Mouse (Mus musculus): ENCODE data around the gene Zfp784. TPM values are rescaled to one million over a fixed set of nuclear protein-coding genes. Genes with fewer than 3 reads are reported as not detected.
"Not testable (repeated sequence)": the region's sequence is repeated elsewhere in the genome, so short reads cannot be mapped to it uniquely, and the experiment has no call there.

The Zfp784 gene
- polyA plus RNA-seq, 1 experiment: 7.7 TPM

GRCm38 (mm10) chr7:5016057-5016456, 22.2 kb downstream of the Zfp784 start:
- Histone ChIP-seq H3K4me1 (ENCODE audit: control insufficient read depth, insufficient read depth, insufficient read length, low read length) (peaks cover 4% of the 10 kb centered on the region; the same call in 1 of the 2 replicates), H3K4me3 (ENCODE audit: low read depth, low read length) (peak overlapping the region; percentile 98; the same call in 1 of the 2 replicates), H3K36me3 (ENCODE audit: control insufficient read depth, insufficient read depth, low read length) (peaks cover 24% of the 10 kb centered on the region), H3K27ac (ENCODE audit: insufficient read depth, low read depth, low read length) (peak overlapping the region; percentile 96), H3K27me3 (ENCODE audit: control insufficient read depth, insufficient read depth, low read length) (no peaks in the 10 kb centered on the region)
- no peak for TF ChIP-seq POLR2A (IDR thresholded peaks at IDR 0.05; ENCODE audit: low read depth, low read length)
- TF ChIP-seq CTCF (IDR thresholded peaks at IDR 0.05; ENCODE audit: extremely low read depth, insufficient read length, insufficient replicate concordance, low read depth, low read length): no peak
- WGBS: 14% methylated on average over 3 of the region's 3 CpGs

GRCm38 (mm10) chr7:5015118-5016001, 22.9 kb downstream of the Zfp784 start, which contains the start of gene Gm44973:
Gene Gm44973 (plus strand): TSS chr7:5015496.
- H3K27ac ChIP-seq (ENCODE audit: insufficient read depth, low read depth, low read length): peak within 1 kb of the TSS; percentile 99
- under 1% methylated on average over 69 of the region's 76 CpGs for WGBS
- H3K27me3 ChIP-seq (ENCODE audit: control insufficient read depth, insufficient read depth, low read length): no peaks in the 10 kb centered on the region
- H3K4me3 ChIP-seq (ENCODE audit: low read depth, low read length): peak within 1 kb of the TSS; percentile 98
- peaks cover 30% of the 10 kb centered on the region for H3K36me3 ChIP-seq (ENCODE audit: control insufficient read depth, insufficient read depth, low read length)
- peaks cover 4% of the 10 kb centered on the region; the same call in 1 of the 2 replicates for H3K4me1 ChIP-seq (ENCODE audit: control insufficient read depth, insufficient read depth, insufficient read length, low read length)
- TF ChIP-seq POLR2A (IDR thresholded peaks at IDR 0.05; ENCODE audit: low read depth, low read length): peak; percentile 30; the same call in 1 of the 2 replicates
- no peak for TF ChIP-seq CTCF (IDR thresholded peaks at IDR 0.05; ENCODE audit: extremely low read depth, insufficient read length, insufficient replicate concordance, low read depth, low read length)

- TF ChIP-seq POLR2A (IDR thresholded peaks at IDR 0.05; ENCODE audit: low read depth, low read length) (peak; percentile 51; the same call in 1 of the 2 replicates), CTCF (IDR thresholded peaks at IDR 0.05; ENCODE audit: extremely low read depth, insufficient read length, insufficient replicate concordance, low read depth, low read length) (no peak)
- Histone ChIP-seq H3K36me3 (ENCODE audit: control insufficient read depth, insufficient read depth, low read length) (peaks cover 37% of the 10 kb centered on the region), H3K4me1 (ENCODE audit: control insufficient read depth, insufficient read depth, insufficient read length, low read length) (peaks cover 3% of the 10 kb centered on the region; the same call in 1 of the 2 replicates), H3K27me3 (ENCODE audit: control insufficient read depth, insufficient read depth, low read length) (no peaks in the 10 kb centered on the region), H3K4me3 (ENCODE audit: low read depth, low read length) (peak within 1 kb of the TSS; percentile 98), H3K27ac (ENCODE audit: insufficient read depth, low read depth, low read length) (peak within 1 kb of the TSS; percentile 99)
- under 1% methylated on average over 42 of the region's 42 CpGs for WGBS
Measured at GRCm38 (mm10) chr7:5014251-5015117, 23.8 kb downstream of the Zfp784 start, which contains the start of the genes Zfp524 and Fiz1. Gene Zfp524 (plus strand): TSS chr7:5014415. Gene Fiz1 (minus strand): TSS chr7:5014697.

GRCm38 (mm10) chr7:5012681-5013513, 25.3 kb downstream of the Zfp784 start:
- 91% methylated on average over 27 of the region's 27 CpGs for WGBS
- Histone ChIP-seq H3K36me3 (ENCODE audit: control insufficient read depth, insufficient read depth, low read length) (peaks cover 50% of the 10 kb centered on the region), H3K4me3 (ENCODE audit: low read depth, low read length) (no peak overlapping the region), H3K27me3 (ENCODE audit: control insufficient read depth, insufficient read depth, low read length) (no peaks in the 10 kb centered on the region), H3K4me1 (ENCODE audit: control insufficient read depth, insufficient read depth, insufficient read length, low read length) (peaks cover 2% of the 10 kb centered on the region; the same call in 1 of the 2 replicates), H3K27ac (ENCODE audit: insufficient read depth, low read depth, low read length) (no peak overlapping the region)
- TF ChIP-seq POLR2A (IDR thresholded peaks at IDR 0.05; ENCODE audit: low read depth, low read length) (no peak), CTCF (IDR thresholded peaks at IDR 0.05; ENCODE audit: extremely low read depth, insufficient read length, insufficient replicate concordance, low read depth, low read length) (no peak)

GRCm38 (mm10) chr7:5008229-5008628, 30.0 kb downstream of the Zfp784 start:
- no peak for TF ChIP-seq POLR2A (IDR thresholded peaks at IDR 0.05; ENCODE audit: low read depth, low read length)
- TF ChIP-seq CTCF (IDR thresholded peaks at IDR 0.05; ENCODE audit: extremely low read depth, insufficient read length, insufficient replicate concordance, low read depth, low read length): no peak
- Histone ChIP-seq H3K4me3 (ENCODE audit: low read depth, low read length) (no peak overlapping the region), H3K4me1 (ENCODE audit: control insufficient read depth, insufficient read depth, insufficient read length, low read length) (no peaks in the 10 kb centered on the region), H3K27ac (ENCODE audit: insufficient read depth, low read depth, low read length) (no peak overlapping the region), H3K27me3 (ENCODE audit: control insufficient read depth, insufficient read depth, low read length) (no peaks in the 10 kb centered on the region), H3K36me3 (ENCODE audit: control insufficient read depth, insufficient read depth, low read length) (peaks cover 52% of the 10 kb centered on the region)
- 96% methylated on average over 26 of the region's 26 CpGs for WGBS

- H3K4me1 ChIP-seq (ENCODE audit: control insufficient read depth, insufficient read depth, insufficient read length, low read length); H3K27me3 ChIP-seq (ENCODE audit: control insufficient read depth, insufficient read depth, low read length); H3K4me3 ChIP-seq (ENCODE audit: low read depth, low read length); H3K27ac ChIP-seq (ENCODE audit: insufficient read depth, low read depth, low read length); H3K36me3 ChIP-seq (ENCODE audit: control insufficient read depth, insufficient read depth, low read length): not testable (repeated sequence)
- WGBS: 76% methylated on average over 8 of the region's 8 CpGs
Measured at GRCm38 (mm10) chr7:5002876-5003275, 35.4 kb downstream of the Zfp784 start.
